Mouse (Mus musculus) layer of hippocampus, adult 9-11 months (tissue): Measurements from ENCODE around the gene Ugt1a6b.
"Not testable (repeated sequence)": the region's sequence is repeated elsewhere in the genome, so short reads cannot be mapped to it uniquely, and the experiment has no call there.

Source experiments
- DNase-seq: peaks from one replicate; pipeline ENCODE4 v3.0.0; 2022

Ugt1a6b gene

GRCm38 (mm10) chr1:88121521-88121920 lies 18.5 kb downstream of the Ugt1a6b start:
- DNase-seq: not testable (repeated sequence)

- DNase-seq: not testable (repeated sequence)
Measured at GRCm38 (mm10) chr1:88125827-88126360, 22.8 kb downstream of the Ugt1a6b start.

- DNase-seq: not testable (repeated sequence)
Measured at GRCm38 (mm10) chr1:88129091-88129490, 26.0 kb downstream of the Ugt1a6b start.

- DNase-seq: not testable (repeated sequence)
Measured at GRCm38 (mm10) chr1:88130223-88130622, 27.2 kb downstream of the Ugt1a6b start.

GRCm38 (mm10) chr1:88133908-88134456 lies 30.9 kb downstream of the Ugt1a6b start:
- DNase-seq: no peak

GRCm38 (mm10) chr1:88134457-88135011 lies 31.5 kb downstream of the Ugt1a6b start, which contains the start of gene Ugt1a6a:
Gene Ugt1a6a (plus strand): TSS chr1:88134809.
- DNase-seq: peak; percentile 18

- not testable (repeated sequence) for DNase-seq
Measured at GRCm38 (mm10) chr1:88135229-88135904, 32.3 kb downstream of the Ugt1a6b start.

GRCm38 (mm10) chr1:88136646-88137045 lies 33.6 kb downstream of the Ugt1a6b start:
- DNase-seq: no peak

- DNase-seq: no peak
Measured at GRCm38 (mm10) chr1:88137264-88137663, 34.2 kb downstream of the Ugt1a6b start.

GRCm38 (mm10) chr1:88138145-88138544 lies 35.1 kb downstream of the Ugt1a6b start:
- DNase-seq: no peak

- DNase-seq: not testable (repeated sequence)
Measured at GRCm38 (mm10) chr1:88140492-88140891, 37.4 kb downstream of the Ugt1a6b start.

GRCm38 (mm10) chr1:88143966-88144675 lies 41.1 kb downstream of the Ugt1a6b start:
- not testable (repeated sequence) for DNase-seq

GRCm38 (mm10) chr1:88145278-88145677 lies 42.2 kb downstream of the Ugt1a6b start:
- not testable (repeated sequence) for DNase-seq

- not testable (repeated sequence) for DNase-seq
Measured at GRCm38 (mm10) chr1:88150133-88150532, 47.1 kb downstream of the Ugt1a6b start.

- no peak for DNase-seq
Measured at GRCm38 (mm10) chr1:88158430-88158829, 55.4 kb downstream of the Ugt1a6b start.

- DNase-seq: no peak
Measured at GRCm38 (mm10) chr1:88165711-88166110, 62.7 kb downstream of the Ugt1a6b start, which contains the start of gene Ugt1a5. Gene Ugt1a5 (plus strand): TSS chr1:88166012.

- DNase-seq: not testable (repeated sequence)
Measured at GRCm38 (mm10) chr1:88172190-88172589, 69.1 kb downstream of the Ugt1a6b start.

GRCm38 (mm10) chr1:88179657-88180056 lies 76.6 kb downstream of the Ugt1a6b start:
- DNase-seq: no peak

GRCm38 (mm10) chr1:88186325-88186935 lies 83.4 kb downstream of the Ugt1a6b start:
- DNase-seq: no peak

GRCm38 (mm10) chr1:88192136-88192535 lies 89.1 kb downstream of the Ugt1a6b start:
- DNase-seq: no peak

- DNase-seq: no peak
Measured at GRCm38 (mm10) chr1:88195687-88196086, 92.6 kb downstream of the Ugt1a6b start.

GRCm38 (mm10) chr1:88197443-88197842 lies 94.4 kb downstream of the Ugt1a6b start:
- DNase-seq: no peak

GRCm38 (mm10) chr1:88199996-88200395 lies 96.9 kb downstream of the Ugt1a6b start:
- DNase-seq: no peak
